9 mouse cellular contexts compared by ENCODE assay signal in the genomic region with DNA sequence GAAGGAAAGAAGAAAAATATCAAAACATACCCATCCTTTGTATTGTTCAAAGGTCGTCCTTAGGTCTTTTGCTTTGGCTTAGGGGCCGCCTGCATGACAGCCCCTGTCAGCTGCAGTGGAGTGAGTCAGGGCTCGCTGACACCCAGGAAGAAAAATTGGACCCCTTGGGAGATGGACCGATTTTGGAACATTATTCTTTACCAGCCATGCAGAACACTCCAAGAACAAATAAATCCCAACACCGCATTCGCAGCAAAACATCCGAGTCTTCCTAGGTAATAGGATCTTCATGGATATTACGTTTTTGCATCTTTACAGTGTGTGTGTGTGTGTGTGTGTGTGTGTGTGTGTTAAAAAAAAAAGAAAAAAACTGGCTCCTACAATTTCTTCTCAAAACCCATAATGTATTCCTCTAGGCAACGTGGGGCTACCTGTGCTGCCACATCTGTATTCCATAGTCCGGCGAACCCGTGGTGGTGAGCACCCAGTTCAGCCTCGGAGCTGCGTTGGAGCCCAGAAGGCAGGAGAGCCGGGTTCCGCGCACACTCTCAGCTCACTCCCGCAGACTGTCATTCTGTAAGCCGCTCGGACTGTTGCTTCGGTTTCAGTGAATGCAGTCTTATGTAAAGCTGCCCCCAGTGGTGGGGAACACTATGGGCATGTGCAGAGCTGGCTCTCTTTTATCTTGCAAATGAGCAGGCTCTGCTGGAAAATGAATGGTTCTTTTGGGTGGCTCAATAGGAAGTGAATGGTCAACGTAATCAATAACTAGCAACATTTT. TPM values are rescaled to one million over a fixed set of nuclear protein-coding genes. Genes with fewer than 3 reads are reported as not detected.
DNase-seq lines count a peak whose midpoint lies in the region; ATAC-seq lines count a peak whose summit lies in the region.
"Had no signal": no experiment of that assay in that cellular context is flagged by ENCODE, and none has a peak within 500 bp of the region (broad histone marks: within the 10 kb centered on the region; RNA-seq: fewer than 3 reads in every experiment).

A gene (minus strand): TSS at position 598 of the 781 bp plus-strand sequence.

- peak; percentile 96 for ATAC-seq in hindbrain, embryonic 16.5 days
- no peak for ATAC-seq in erythroid progenitor cell, adult 5-6 weeks (replicated peaks; ENCODE audit: low FRiP score, poor library complexity, severe bottlenecking)

- H3K4me3 ChIP-seq in hindbrain, embryonic 16.5 days (ENCODE audit: low read length), result peak within 1 kb of the TSS; percentile 53

- WGBS in hindbrain, embryonic 16.5 days, result under 1% methylated on average over 22 of the region's 22 CpGs

- H3K4me1 ChIP-seq in hindbrain, embryonic 16.5 days (ENCODE audit: control insufficient read depth, insufficient read depth, low read depth, low read length), result peaks cover 7% of the 10 kb centered on the region

- H3K9ac ChIP-seq in hindbrain, embryonic 16.5 days (ENCODE audit: low read depth, low read length), result peak within 1 kb of the TSS; percentile 75

- H3K4me2 ChIP-seq in hindbrain, embryonic 16.5 days (ENCODE audit: low read length), result peak within 1 kb of the TSS; percentile 74

- H3K27me3 ChIP-seq in hindbrain, embryonic 16.5 days (replicated peaks; ENCODE audit: control insufficient read depth, insufficient read depth, low read length), result no peaks in the 10 kb centered on the region; the same call in 1 of the 2 replicates

- H3K27ac ChIP-seq in hindbrain, embryonic 16.5 days (ENCODE audit: low read depth, low read length), result peak within 1 kb of the TSS; percentile 79

- peak; percentile 11 for DNase-seq in NIH3T3 (ENCODE audit: low read depth)
- peak; percentile 93 for DNase-seq in cerebellum, adult 9-11 months
- peak; percentile 79 to 91 for DNase-seq in frontal cortex, adult 2 months (ENCODE audit: extremely low spot score in 1 of 2, low spot score in 1 of 2)
- DNase-seq in left cerebral cortex, adult 18-20 months (ENCODE audit: low spot score in 2 of 2), result peak; percentile 78 to 88
- DNase-seq in lung, postnatal 36 days, result peak; percentile 42
- peak; percentile 85 for DNase-seq in right cerebral cortex, postnatal 25 days

- H3K9me3 ChIP-seq in hindbrain, embryonic 16.5 days (ENCODE audit: control insufficient read depth, low read length), result no peaks in the 10 kb centered on the region

- no peaks in the 10 kb centered on the region for H3K36me3 ChIP-seq in hindbrain, embryonic 16.5 days (ENCODE audit: control insufficient read depth, insufficient read depth, low read length)

RNA-seq across cellular contexts. Expression of the gene that starts here (rescaled TPM):
- polyA plus RNA-seq in frontal cortex, adult 2 months (2012; rRNA removed), result 36.6 and 39.6 TPM in 2 replicates
- 41.3 and 45.7 TPM in 2 replicates for polyA plus RNA-seq in hindbrain, embryonic 16.5 days (2015; fragmentation: Nextera tagmentation; extraction: Ambion mirVana)
- 10 to 100 TPM; 62.4 to 76.0 TPM for total RNA-seq in left cerebral cortex, adult 18-20 months (2021)
- not detected in 2 replicates for total RNA-seq in erythroid progenitor cell, adult 5-6 weeks (2015; ENCODE audit: low replicate concordance)
- not detected in 2 replicates for total RNA-seq in erythroid progenitor cell, adult 5-6 weeks (2017; ENCODE audit: low replicate concordance)
- polyA plus RNA-seq: spleen, adult 2 months had no signal

Comparison
In these comparisons a context has a peak if more than half of its experiments do, and no peak if none do; other contexts are left out.
1. RNA of the gene that starts here (total RNA-seq): 62.4 to 76.0 TPM in left cerebral cortex, adult 18-20 months; not detected in erythroid progenitor cell, adult 5-6 weeks; every median in the first group is over 10 times any median in the second.
2. DNase-seq: peak in every context shown above with its lines; median percentile 93 in cerebellum, adult 9-11 months; 85 in frontal cortex, adult 2 months; 85 in right cerebral cortex, postnatal 25 days; 83 in left cerebral cortex, adult 18-20 months; 42 in lung, postnatal 36 days; 11 in NIH3T3.